Mouse (Mus musculus) midbrain, embryonic 16.5 days (tissue): ENCODE data around the gene Gfra4. TPM values are rescaled to one million over a fixed set of nuclear protein-coding genes. Genes with fewer than 3 reads are reported as not detected.

Source experiments
- ATAC-seq: fragments of 200-750 bp; cut with Nextera tagmentation; 2 replicates; pipeline ENCODE4 v1.8.0; 2017; ENCODE audit warnings: moderate TSS enrichment
- H3K27ac ChIP-seq: fragments of 300-500 bp; sonication (generic); 2 replicates; pipeline ENCODE4 v1.5.1; 2014; ENCODE audit warnings: mild to moderate bottlenecking, low read length, mixed read lengths
- H3K27me3 ChIP-seq: fragments of 300-500 bp; sonication (generic); 2 replicates; pipeline ENCODE4 v1.6.1; 2014; ENCODE audit warnings: low read depth, low read length, mixed read lengths; ENCODE audit not compliant: control insufficient read depth, insufficient read depth
- H3K36me3 ChIP-seq: fragments of 300-500 bp; sonication (generic); 2 replicates; pipeline ENCODE4 v1.6.1; 2014; ENCODE audit warnings: mild to moderate bottlenecking, low read length, moderate library complexity, mixed read lengths; ENCODE audit not compliant: control insufficient read depth, insufficient read depth
- H3K4me1 ChIP-seq: fragments of 300-500 bp; sonication (generic); 2 replicates; pipeline ENCODE4 v1.6.1; 2014; ENCODE audit warnings: mild to moderate bottlenecking, low read length, mixed read lengths; ENCODE audit not compliant: control insufficient read depth, insufficient read depth
- H3K4me2 ChIP-seq: fragments of 300-500 bp; sonication (generic); 2 replicates; pipeline ENCODE4 v1.6.1; 2014; ENCODE audit warnings: mild to moderate bottlenecking, low read length, mixed read lengths
- H3K4me3 ChIP-seq: fragments of 300-500 bp; sonication (generic); 2 replicates; pipeline ENCODE4 v1.5.1; 2014; ENCODE audit warnings: low read depth, mild to moderate bottlenecking, low read length, moderate library complexity, mixed read lengths
- H3K9ac ChIP-seq: fragments of 300-500 bp; sonication (generic); 2 replicates; pipeline ENCODE4 v1.6.1; 2014; ENCODE audit warnings: low read depth, low read length, mixed read lengths
- H3K9me3 ChIP-seq: fragments of 300-500 bp; sonication (generic); replicated peaks from 2 replicates; pipeline ENCODE4 v1.6.1; 2014; ENCODE audit warnings: mild to moderate bottlenecking, low read length, mixed read lengths; ENCODE audit not compliant: control insufficient read depth, poor library complexity, severe bottlenecking
- WGBS: fragments of 180-500 bp; shearing (Covaris S2); extraction: QIAGEN DNeasy Blood & Tissue Kit; methylation state at CpG from one replicate; pipeline ENCODE4 v1.1.7; 2014; 5-methylcytosine and 5-hydroxymethylcytosine counted together
- polyA plus RNA-seq: library from polyadenylated mRNA; unstranded; fragments of >200 nt; fragmentation: Nextera tagmentation; extraction: Ambion mirVana; gene quantifications from 2 replicates; pipeline ENCODE4 v1.2.1, GENCODE M21; 2015

Gene Gfra4
- polyA plus RNA-seq, 1 experiment from 2014 or later: 49.8 TPM

DNA sequence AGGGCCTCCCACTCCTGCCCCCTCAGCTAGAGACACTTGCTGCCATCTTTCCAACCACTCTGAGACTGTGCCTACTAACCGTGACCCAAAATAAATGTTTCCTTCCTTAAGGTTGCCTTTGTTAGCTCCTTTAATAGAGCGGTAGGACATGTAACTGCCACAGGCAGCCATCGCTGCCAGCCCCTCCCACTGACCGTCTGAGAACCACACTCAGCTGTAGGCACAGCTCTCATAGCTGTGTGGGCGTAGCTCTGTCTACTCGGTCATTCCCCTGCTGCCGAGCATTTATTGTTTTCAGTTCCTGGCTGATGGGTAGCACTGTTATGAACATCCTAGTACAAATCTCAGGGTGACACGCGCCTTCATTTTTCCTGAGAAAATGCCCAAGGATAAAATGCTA, 23.5 kb upstream of the Gfra4 start:
- Histone ChIP-seq H3K4me1 (peaks cover 4% of the 10 kb centered on the region; the same call in 1 of the 2 replicates), H3K27me3 (peaks cover 11% of the 10 kb centered on the region; the same call in 1 of the 2 replicates), H3K4me2 (no peak overlapping the region), H3K9ac (no peak overlapping the region), H3K27ac (no peak overlapping the region), H3K36me3 (no peaks in the 10 kb centered on the region), H3K9me3 (no peaks in the 10 kb centered on the region), H3K4me3 (no peak overlapping the region)
- 77% methylated on average over 9 of the region's 9 CpGs for whole genome bisulfite sequencing
- ATAC-seq: no peak

- Histone ChIP-seq H3K36me3 (no peaks in the 10 kb centered on the region), H3K4me2 (peak within 1 kb of the TSS; percentile 64), H3K27ac (no peak within 1 kb of the TSS), H3K9me3 (no peaks in the 10 kb centered on the region), H3K4me1 (peaks cover 4% of the 10 kb centered on the region; the same call in 1 of the 2 replicates), H3K27me3 (peaks cover 11% of the 10 kb centered on the region; the same call in 1 of the 2 replicates), H3K4me3 (peak within 1 kb of the TSS; percentile 29), H3K9ac (no peak within 1 kb of the TSS; the same call in 1 of the 2 replicates)
- 5% methylated on average over 24 of the region's 27 CpGs for WGBS
- ATAC-seq: no peak
These were observed 20.5 kb upstream of the Gfra4 start, which contains the start of gene Adam33 for GRCm38 (mm10) chr2:131063404-131063864. Gene Adam33 (minus strand): TSS chr2:131063814.

- no peak overlapping the region for H3K9ac ChIP-seq
- H3K27ac ChIP-seq: no peak overlapping the region
- no peak overlapping the region for H3K4me2 ChIP-seq
- no peaks in the 10 kb centered on the region for H3K36me3 ChIP-seq
- H3K4me1 ChIP-seq: peaks cover 4% of the 10 kb centered on the region; the same call in 1 of the 2 replicates
- no peaks in the 10 kb centered on the region for H3K9me3 ChIP-seq
- 80% methylated on average over 5 of the region's 5 CpGs for WGBS
- peaks cover 13% of the 10 kb centered on the region; the same call in 1 of the 2 replicates for H3K27me3 ChIP-seq
- H3K4me3 ChIP-seq: no peak overlapping the region
- ATAC-seq: no peak
These were observed 18.7 kb upstream of the Gfra4 start for GRCm38 (mm10) chr2:131061607-131062006.

DNA sequence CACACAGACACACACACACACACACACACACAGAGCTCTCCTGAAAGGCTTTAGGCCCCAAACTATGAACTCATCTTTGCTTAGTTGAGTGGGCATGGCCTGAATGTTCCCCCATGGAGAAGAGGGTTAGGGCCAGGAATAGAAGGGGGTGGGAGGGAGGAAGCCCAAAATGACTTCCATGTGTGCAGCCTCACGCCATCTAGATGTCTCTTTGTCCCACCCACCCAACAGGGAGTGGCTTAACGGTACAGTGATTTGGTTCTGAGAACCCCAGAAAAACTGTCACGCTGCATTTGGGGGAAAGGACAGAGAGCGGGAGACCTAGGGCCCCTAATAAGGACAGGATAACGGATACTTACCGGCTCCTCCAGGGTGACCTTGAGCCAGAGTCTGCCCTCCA, 17.9 kb upstream of the Gfra4 start:
- Histone ChIP-seq H3K9ac (no peak overlapping the region), H3K9me3 (no peaks in the 10 kb centered on the region), H3K4me3 (no peak overlapping the region), H3K27me3 (peaks cover 20% of the 10 kb centered on the region), H3K4me2 (no peak overlapping the region), H3K4me1 (peaks cover 4% of the 10 kb centered on the region; the same call in 1 of the 2 replicates), H3K27ac (no peak overlapping the region), H3K36me3 (no peaks in the 10 kb centered on the region)
- WGBS: 59% methylated on average over 6 of the region's 6 CpGs
- no peak for ATAC-seq

GRCm38 (mm10) chr2:131059781-131060540, 17.1 kb upstream of the Gfra4 start:
- Histone ChIP-seq H3K9ac (no peak overlapping the region), H3K27me3 (peaks cover 28% of the 10 kb centered on the region), H3K4me1 (peaks cover 5% of the 10 kb centered on the region), H3K27ac (no peak overlapping the region), H3K36me3 (no peaks in the 10 kb centered on the region), H3K4me2 (no peak overlapping the region), H3K4me3 (no peak overlapping the region), H3K9me3 (no peaks in the 10 kb centered on the region)
- no peak for ATAC-seq
- whole genome bisulfite sequencing: 50% methylated on average over 9 of the region's 9 CpGs

DNA sequence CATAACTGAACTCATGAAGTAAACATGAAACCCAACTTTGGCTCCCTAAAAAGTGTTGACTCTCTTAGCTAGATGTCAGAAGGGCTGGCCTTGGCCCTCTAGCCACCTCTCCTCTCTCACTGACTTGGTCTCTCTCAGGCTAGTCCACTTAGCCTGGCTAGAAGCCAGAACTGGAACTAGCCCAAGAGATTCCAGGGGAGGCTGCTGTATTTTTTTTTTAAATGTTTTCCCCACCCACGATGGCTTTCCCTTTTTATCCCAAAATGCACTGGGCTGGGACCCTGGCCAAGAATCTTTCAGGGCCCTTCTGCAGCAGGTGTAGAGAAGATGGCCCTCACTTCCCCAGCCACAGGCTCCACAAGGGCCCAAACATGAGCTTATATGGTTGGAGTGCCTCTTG, 16.5 kb upstream of the Gfra4 start:
- Histone ChIP-seq H3K27me3 (peaks cover 30% of the 10 kb centered on the region), H3K9ac (no peak overlapping the region), H3K9me3 (no peaks in the 10 kb centered on the region), H3K4me3 (no peak overlapping the region), H3K36me3 (no peaks in the 10 kb centered on the region), H3K4me1 (peaks cover 11% of the 10 kb centered on the region), H3K27ac (no peak overlapping the region), H3K4me2 (no peak overlapping the region)
- no peak for ATAC-seq
- 41% methylated on average over 1 of the region's 1 CpGs for WGBS

- Histone ChIP-seq H3K36me3 (no peaks in the 10 kb centered on the region), H3K4me1 (peaks cover 17% of the 10 kb centered on the region), H3K4me2 (no peak overlapping the region), H3K27me3 (peaks cover 35% of the 10 kb centered on the region), H3K9ac (no peak overlapping the region), H3K4me3 (no peak overlapping the region), H3K9me3 (no peaks in the 10 kb centered on the region), H3K27ac (no peak overlapping the region)
- WGBS: 94% methylated on average over 8 of the region's 8 CpGs
- ATAC-seq: no peak
These were observed 15.8 kb upstream of the Gfra4 start for GRCm38 (mm10) chr2:131058672-131059071.

GRCm38 (mm10) chr2:131056191-131056590, 13.3 kb upstream of the Gfra4 start:
- Histone ChIP-seq H3K4me3 (no peak overlapping the region), H3K4me1 (peaks cover 16% of the 10 kb centered on the region), H3K9ac (no peak overlapping the region), H3K27ac (no peak overlapping the region), H3K36me3 (no peaks in the 10 kb centered on the region), H3K27me3 (peaks cover 40% of the 10 kb centered on the region), H3K9me3 (no peaks in the 10 kb centered on the region), H3K4me2 (peak overlapping the region; percentile 14; the same call in 1 of the 2 replicates)
- whole genome bisulfite sequencing: 6% methylated on average over 10 of the region's 10 CpGs
- ATAC-seq: peak; percentile 18; the same call in 1 of the 2 replicates

DNA sequence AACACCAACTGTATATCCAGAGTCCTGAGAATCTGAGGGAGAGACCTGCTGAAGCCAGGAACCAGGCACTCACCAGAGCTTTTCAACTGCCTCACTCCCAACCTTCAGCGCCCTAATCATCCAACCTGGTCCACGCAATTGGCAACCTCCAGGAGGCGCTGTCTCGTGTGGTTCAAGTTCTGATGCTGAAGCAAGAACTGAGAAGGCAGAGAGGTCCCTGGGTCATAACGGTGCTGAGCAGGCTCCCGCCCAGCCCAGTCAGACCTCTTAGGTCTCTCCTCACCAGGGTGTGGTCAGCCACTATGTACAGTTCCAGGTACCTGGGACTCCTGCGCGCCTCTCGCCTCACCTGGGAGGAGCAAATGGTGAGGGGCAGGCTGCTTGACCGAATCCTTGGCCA, 12.7 kb upstream of the Gfra4 start:
- Histone ChIP-seq H3K4me2 (peak overlapping the region; percentile 14; the same call in 1 of the 2 replicates), H3K4me3 (no peak overlapping the region)

More for the DNA sequence above, 12.7 kb upstream of the Gfra4 start:
- Histone ChIP-seq H3K4me1 (peaks cover 16% of the 10 kb centered on the region), H3K9ac (no peak overlapping the region), H3K36me3 (no peaks in the 10 kb centered on the region), H3K9me3 (no peaks in the 10 kb centered on the region), H3K27me3 (peaks cover 40% of the 10 kb centered on the region), H3K27ac (no peak overlapping the region)
- no peak for ATAC-seq
- 4% methylated on average over 10 of the region's 10 CpGs for WGBS
